Mouse (Mus musculus) midbrain, embryonic 13.5 days (tissue): ENCODE data around the gene 2900026A02Rik. TPM values are rescaled to one million over a fixed set of nuclear protein-coding genes. Genes with fewer than 3 reads are reported as not detected.

Experiments used
- ATAC-seq: fragments of 200-750 bp; cut with Nextera tagmentation; 2 replicates; pipeline ENCODE4 v1.8.0; 2017; ENCODE audit warnings: mild to moderate bottlenecking, moderate TSS enrichment, moderate library complexity
- H3K27ac ChIP-seq: fragments of 300-500 bp; sonication (generic); 2 replicates; pipeline ENCODE4 v1.5.1; 2015; ENCODE audit warnings: inconsistent platforms, mild to moderate bottlenecking, moderate library complexity
- H3K27me3 ChIP-seq: fragments of 300-500 bp; sonication (generic); 2 replicates; pipeline ENCODE4 v1.6.1; 2015; ENCODE audit warnings: mild to moderate bottlenecking, inconsistent platforms
- H3K36me3 ChIP-seq: fragments of 300-500 bp; sonication (generic); 2 replicates; pipeline ENCODE4 v1.6.1; 2015; ENCODE audit warnings: mild to moderate bottlenecking, inconsistent platforms
- H3K4me1 ChIP-seq: fragments of 300-500 bp; sonication (generic); replicated peaks from 2 replicates; pipeline ENCODE4 v1.6.1; 2015; ENCODE audit warnings: inconsistent platforms
- H3K4me2 ChIP-seq: fragments of 300-500 bp; sonication (generic); replicated peaks from 2 replicates; pipeline ENCODE4 v1.6.1; 2015; ENCODE audit warnings: moderate library complexity, mild to moderate bottlenecking, inconsistent platforms
- H3K4me3 ChIP-seq: fragments of 300-500 bp; sonication (generic); replicated peaks from 2 replicates; pipeline ENCODE4 v1.5.1; 2015; ENCODE audit warnings: mild to moderate bottlenecking, inconsistent platforms
- H3K9ac ChIP-seq: fragments of 300-500 bp; sonication (generic); replicated peaks from 2 replicates; pipeline ENCODE4 v1.6.1; 2015; ENCODE audit warnings: mild to moderate bottlenecking, inconsistent platforms
- H3K9me3 ChIP-seq: fragments of 300-500 bp; sonication (generic); 2 replicates; pipeline ENCODE4 v1.6.1; 2016; ENCODE audit warnings: mild to moderate bottlenecking, inconsistent platforms
- WGBS: fragments of 180-500 bp; shearing (Covaris S2); methylation state at CpG from one replicate; pipeline ENCODE4 v1.1.7; 2015; 5-methylcytosine and 5-hydroxymethylcytosine counted together
- polyA plus RNA-seq: library from polyadenylated mRNA; unstranded; fragments of >200 nt; fragmentation: Nextera tagmentation; extraction: Ambion mirVana; gene quantifications from 2 replicates; pipeline ENCODE4 v1.2.1, GENCODE M21; 2015

The 2900026A02Rik gene
- polyA plus RNA-seq, 1 experiment from 2014 or later: 2.7 TPM

GRCm38 (mm10) chr5:113170064-113170754 is 50.8 kb downstream of the 2900026A02Rik start:
- Histone ChIP-seq H3K4me1 (peaks cover 4% of the 10 kb centered on the region), H3K9me3 (no peaks in the 10 kb centered on the region), H3K4me2 (no peak overlapping the region), H3K36me3 (no peaks in the 10 kb centered on the region), H3K27ac (no peak overlapping the region), H3K27me3 (no peaks in the 10 kb centered on the region), H3K4me3 (no peak overlapping the region), H3K9ac (no peak overlapping the region)
- no peak for ATAC-seq
- 91% methylated on average over 11 of the region's 11 CpGs for WGBS

GRCm38 (mm10) chr5:113167733-113168132 is 53.3 kb downstream of the 2900026A02Rik start:
- no peak for ATAC-seq
- 50% methylated on average over 2 of the region's 2 CpGs for WGBS
- no peaks in the 10 kb centered on the region for H3K27me3 ChIP-seq
- no peaks in the 10 kb centered on the region for H3K9me3 ChIP-seq
- peaks cover 23% of the 10 kb centered on the region for H3K4me1 ChIP-seq
- H3K27ac ChIP-seq: no peak overlapping the region
- H3K4me2 ChIP-seq: no peak overlapping the region
- no peak overlapping the region for H3K4me3 ChIP-seq
- no peaks in the 10 kb centered on the region for H3K36me3 ChIP-seq
- no peak overlapping the region for H3K9ac ChIP-seq

GRCm38 (mm10) chr5:113165481-113165880 is 55.6 kb downstream of the 2900026A02Rik start:
- no peaks in the 10 kb centered on the region for H3K27me3 ChIP-seq
- no peak overlapping the region for H3K9ac ChIP-seq
- 41% methylated on average over 11 of the region's 11 CpGs for WGBS
- peak overlapping the region; percentile 37; the same call in 1 of the 2 replicates for H3K27ac ChIP-seq
- no peak overlapping the region for H3K4me2 ChIP-seq
- no peak overlapping the region for H3K4me3 ChIP-seq
- H3K36me3 ChIP-seq: no peaks in the 10 kb centered on the region
- no peak for ATAC-seq
- peaks cover 32% of the 10 kb centered on the region for H3K4me1 ChIP-seq
- no peaks in the 10 kb centered on the region for H3K9me3 ChIP-seq

GRCm38 (mm10) chr5:113164873-113165441 is 56.1 kb downstream of the 2900026A02Rik start:
- Histone ChIP-seq H3K9me3 (no peaks in the 10 kb centered on the region), H3K27ac (peak overlapping the region; percentile 37; the same call in 1 of the 2 replicates)

GRCm38 (mm10) chr5:113164448-113164847 is 56.6 kb downstream of the 2900026A02Rik start:
- no peak overlapping the region for H3K9ac ChIP-seq
- ATAC-seq: peak; percentile 22
- peaks cover 33% of the 10 kb centered on the region for H3K4me1 ChIP-seq
- WGBS: 31% methylated on average over 9 of the region's 9 CpGs
- no peak overlapping the region for H3K4me2 ChIP-seq
- H3K9me3 ChIP-seq: no peaks in the 10 kb centered on the region
- no peak overlapping the region for H3K4me3 ChIP-seq
- H3K36me3 ChIP-seq: no peaks in the 10 kb centered on the region
- H3K27ac ChIP-seq: no peak overlapping the region
- H3K27me3 ChIP-seq: no peaks in the 10 kb centered on the region

More at GRCm38 (mm10) chr5:113164873-113165441, 56.1 kb downstream of the 2900026A02Rik start:
- H3K4me3 ChIP-seq: no peak overlapping the region
- peaks cover 33% of the 10 kb centered on the region for H3K4me1 ChIP-seq
- WGBS: 5% methylated on average over 16 of the region's 16 CpGs
- H3K27me3 ChIP-seq: no peaks in the 10 kb centered on the region
- no peaks in the 10 kb centered on the region for H3K36me3 ChIP-seq
- peak; percentile 84 for ATAC-seq
- H3K9ac ChIP-seq: no peak overlapping the region
- no peak overlapping the region for H3K4me2 ChIP-seq

GRCm38 (mm10) chr5:113163116-113163515 is 57.9 kb downstream of the 2900026A02Rik start:
- no peaks in the 10 kb centered on the region for H3K27me3 ChIP-seq
- WGBS: 5% methylated on average over 13 of the region's 13 CpGs
- H3K4me1 ChIP-seq: peaks cover 41% of the 10 kb centered on the region
- peak overlapping the region; percentile 36; the same call in 1 of the 2 replicates for H3K4me2 ChIP-seq
- H3K36me3 ChIP-seq: no peaks in the 10 kb centered on the region
- peak overlapping the region; percentile 28; the same call in 1 of the 2 replicates for H3K9ac ChIP-seq
- H3K4me3 ChIP-seq: no peak overlapping the region
- H3K9me3 ChIP-seq: no peaks in the 10 kb centered on the region
- ATAC-seq: no peak
- no peak overlapping the region for H3K27ac ChIP-seq

GRCm38 (mm10) chr5:113162699-113163098 is 58.3 kb downstream of the 2900026A02Rik start:
- no peaks in the 10 kb centered on the region for H3K9me3 ChIP-seq
- 27% methylated on average over 9 of the region's 9 CpGs for WGBS
- no peak overlapping the region for H3K27ac ChIP-seq
- H3K27me3 ChIP-seq: no peaks in the 10 kb centered on the region
- H3K36me3 ChIP-seq: no peaks in the 10 kb centered on the region
- no peak overlapping the region for H3K4me3 ChIP-seq
- ATAC-seq: no peak
- peaks cover 41% of the 10 kb centered on the region for H3K4me1 ChIP-seq
- peak overlapping the region; percentile 36; the same call in 1 of the 2 replicates for H3K4me2 ChIP-seq
- peak overlapping the region; percentile 28; the same call in 1 of the 2 replicates for H3K9ac ChIP-seq

GRCm38 (mm10) chr5:113161576-113161975 is 59.5 kb downstream of the 2900026A02Rik start:
- ATAC-seq: no peak
- H3K27me3 ChIP-seq: no peaks in the 10 kb centered on the region
- H3K9ac ChIP-seq: no peak overlapping the region
- H3K27ac ChIP-seq: no peak overlapping the region
- no peak overlapping the region for H3K4me3 ChIP-seq
- no peaks in the 10 kb centered on the region for H3K9me3 ChIP-seq
- 91% methylated on average over 6 of the region's 6 CpGs for WGBS
- H3K4me1 ChIP-seq: peaks cover 41% of the 10 kb centered on the region
- no peak overlapping the region for H3K4me2 ChIP-seq
- no peaks in the 10 kb centered on the region for H3K36me3 ChIP-seq

- H3K27ac ChIP-seq: peak overlapping the region; percentile 15; the same call in 1 of the 2 replicates
- no peak overlapping the region for H3K4me3 ChIP-seq
- H3K9ac ChIP-seq: 0 out of 2 replicates have a peak overlapping the region, but pooled peaks have one; percentile 2
- 77% methylated on average over 10 of the region's 10 CpGs for WGBS
- H3K4me1 ChIP-seq: peaks cover 38% of the 10 kb centered on the region
- no peak for ATAC-seq
- no peaks in the 10 kb centered on the region for H3K27me3 ChIP-seq
- no peaks in the 10 kb centered on the region for H3K36me3 ChIP-seq
- no peaks in the 10 kb centered on the region for H3K9me3 ChIP-seq
- H3K4me2 ChIP-seq: no peak overlapping the region
These were observed 60.7 kb downstream of the 2900026A02Rik start for GRCm38 (mm10) chr5:113160320-113160719.

GRCm38 (mm10) chr5:113158759-113159355 is 62.2 kb downstream of the 2900026A02Rik start:
- Histone ChIP-seq H3K4me1 (peaks cover 26% of the 10 kb centered on the region), H3K27me3 (no peaks in the 10 kb centered on the region), H3K9ac (no peak overlapping the region), H3K36me3 (no peaks in the 10 kb centered on the region), H3K27ac (no peak overlapping the region), H3K4me2 (no peak overlapping the region), H3K4me3 (no peak overlapping the region), H3K9me3 (no peaks in the 10 kb centered on the region)
- ATAC-seq: no peak
- 58% methylated on average over 8 of the region's 8 CpGs for WGBS

- 70% methylated on average over 10 of the region's 10 CpGs for WGBS
- Histone ChIP-seq H3K4me1 (peaks cover 30% of the 10 kb centered on the region), H3K27ac (no peak overlapping the region), H3K9me3 (no peaks in the 10 kb centered on the region), H3K4me2 (no peak overlapping the region), H3K4me3 (no peak overlapping the region), H3K27me3 (no peaks in the 10 kb centered on the region), H3K36me3 (no peaks in the 10 kb centered on the region), H3K9ac (no peak overlapping the region)
- ATAC-seq: no peak
These were observed 63.4 kb downstream of the 2900026A02Rik start for GRCm38 (mm10) chr5:113157588-113157987.

- WGBS: 85% methylated on average over 5 of the region's 5 CpGs
- no peak for ATAC-seq
- H3K36me3 ChIP-seq: no peaks in the 10 kb centered on the region
- H3K4me2 ChIP-seq: no peak overlapping the region
- no peak overlapping the region for H3K27ac ChIP-seq
- no peaks in the 10 kb centered on the region for H3K27me3 ChIP-seq
- no peak overlapping the region for H3K9ac ChIP-seq
- no peaks in the 10 kb centered on the region for H3K9me3 ChIP-seq
- no peak overlapping the region for H3K4me3 ChIP-seq
- H3K4me1 ChIP-seq: peaks cover 30% of the 10 kb centered on the region
These were observed 64.0 kb downstream of the 2900026A02Rik start for GRCm38 (mm10) chr5:113157006-113157405.
